Mouse (Mus musculus) forebrain, embryonic 10.5 days (tissue): ENCODE measurements at regions not wholly inside any gene's neighbourhood (a gene's known extent, or its start where the extent isn't known, plus 50 kb on each side); places are given as distances from the start of the nearest gene placed in this dataset.

ENCODE experiments used
- DNase-seq: peaks from one replicate; pipeline ENCODE4 v3.0.0-alpha.2; 2017; ENCODE audit warnings: low spot score; ENCODE audit errors: extremely low spot score
- H3K27ac ChIP-seq: fragments of 300-500 bp; sonication (generic); 2 replicates; pipeline ENCODE4 v1.5.1; 2016; ENCODE audit warnings: mild to moderate bottlenecking
- H3K27me3 ChIP-seq: fragments of 300-500 bp; sonication (generic); 2 replicates; pipeline ENCODE4 v1.6.1; 2016; ENCODE audit warnings: mild to moderate bottlenecking; ENCODE audit not compliant: poor library complexity, severe bottlenecking
- H3K36me3 ChIP-seq: fragments of 300-500 bp; sonication (generic); replicated peaks from 2 replicates; pipeline ENCODE4 v1.6.1; 2016; ENCODE audit warnings: mild to moderate bottlenecking, moderate library complexity
- H3K4me1 ChIP-seq: fragments of 300-500 bp; sonication (generic); 2 replicates; pipeline ENCODE4 v1.6.1; 2016
- H3K4me3 ChIP-seq: fragments of 300-500 bp; sonication (generic); 2 replicates; pipeline ENCODE4 v1.5.1; 2016; ENCODE audit warnings: mild to moderate bottlenecking, moderate library complexity
- H3K9me3 ChIP-seq: fragments of 300-500 bp; sonication (generic); 2 replicates; pipeline ENCODE4 v1.6.1; 2016; ENCODE audit warnings: mild to moderate bottlenecking, moderate library complexity
- WGBS: fragments of 180-500 bp; shearing (Covaris S2); methylation state at CpG from one replicate; pipeline ENCODE4 v1.1.7; 2016; 5-methylcytosine and 5-hydroxymethylcytosine counted together

DNA sequence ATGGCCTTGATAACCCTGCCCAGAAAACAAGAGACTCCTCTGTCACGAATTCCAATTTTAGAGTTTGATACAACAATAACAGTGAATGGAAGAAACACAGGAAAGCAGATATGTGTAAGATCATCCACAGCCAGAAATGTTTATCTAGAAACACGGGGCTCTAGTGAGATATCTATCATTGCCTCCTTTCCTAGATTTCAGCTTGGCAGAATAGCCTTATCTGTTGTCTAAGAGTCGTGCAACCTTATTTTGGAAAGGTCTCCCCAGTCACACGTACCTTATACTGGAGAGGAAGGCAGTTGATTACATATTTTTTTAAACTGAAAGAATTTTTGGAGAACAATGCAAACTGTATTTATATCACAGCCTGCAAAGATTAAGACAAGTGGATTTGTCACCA is 61.6 kb downstream of the Gm10295 start:
- Histone ChIP-seq H3K4me3 (no peak overlapping the region), H3K27me3 (no peaks in the 10 kb centered on the region), H3K4me1 (no peaks in the 10 kb centered on the region), H3K9me3 (no peaks in the 10 kb centered on the region), H3K27ac (no peak overlapping the region), H3K36me3 (no peaks in the 10 kb centered on the region)
- WGBS, result 73% methylated on average over 4 of the region's 4 CpGs
- DNase-seq, result no peak

DNA sequence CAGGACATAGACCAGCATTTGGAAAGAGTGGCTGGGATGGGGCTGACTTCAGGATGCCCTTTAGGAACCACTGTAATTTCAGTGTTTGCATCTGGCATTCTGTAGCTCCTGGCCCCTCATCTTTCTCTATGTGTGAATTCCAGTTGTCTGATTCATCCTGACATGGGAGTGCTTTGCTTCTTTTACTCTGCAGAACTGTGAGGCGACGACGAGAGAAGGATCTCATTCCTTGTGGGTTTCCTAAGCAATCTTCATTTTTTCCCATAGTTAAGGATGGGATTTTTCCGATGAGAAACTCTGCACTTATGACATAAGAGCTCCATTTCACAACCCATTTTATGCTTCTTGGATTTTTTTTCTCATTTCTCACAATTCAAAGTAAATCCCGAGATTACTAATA is 62.0 kb downstream of the Gm10295 start:
- Histone ChIP-seq H3K4me3 (no peak overlapping the region), H3K9me3 (no peaks in the 10 kb centered on the region), H3K27ac (no peak overlapping the region), H3K36me3 (no peaks in the 10 kb centered on the region), H3K27me3 (no peaks in the 10 kb centered on the region), H3K4me1 (no peaks in the 10 kb centered on the region)
- DNase-seq, result no peak
- WGBS, result 85% methylated on average over 5 of the region's 5 CpGs

GRCm38 (mm10) chr7:71287441-71287840 is 63.8 kb downstream of the Gm10295 start:
- H3K9me3 ChIP-seq, result peaks cover 5% of the 10 kb centered on the region; the same call in 1 of the 2 replicates
- no peak for DNase-seq
- no peaks in the 10 kb centered on the region for H3K27me3 ChIP-seq
- no peak overlapping the region for H3K27ac ChIP-seq
- H3K4me3 ChIP-seq, result no peak overlapping the region
- H3K4me1 ChIP-seq, result no peaks in the 10 kb centered on the region
- H3K36me3 ChIP-seq, result no peaks in the 10 kb centered on the region
- WGBS, result 91% methylated on average over 7 of the region's 7 CpGs

DNA sequence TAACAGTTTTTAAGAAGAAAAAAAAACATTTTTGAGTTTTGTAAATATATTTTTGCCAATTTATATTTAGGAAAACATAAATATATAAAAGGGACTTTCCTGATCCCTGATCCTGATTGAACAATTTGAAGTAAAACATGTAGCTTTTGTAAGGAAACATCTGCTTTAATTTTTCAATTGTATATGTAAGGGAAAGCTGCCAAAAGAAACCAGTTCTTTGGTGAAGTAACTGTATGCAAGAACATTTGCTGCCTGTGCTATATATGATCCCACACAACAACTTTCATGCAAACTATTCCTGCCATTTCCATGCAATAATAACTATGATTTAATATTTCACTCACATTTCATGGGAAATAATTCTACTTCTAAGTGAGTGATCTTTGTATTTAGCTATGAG is 67.0 kb downstream of the Gm10295 start:
- Histone ChIP-seq H3K36me3 (no peaks in the 10 kb centered on the region), H3K4me3 (no peak overlapping the region), H3K4me1 (no peaks in the 10 kb centered on the region), H3K27me3 (no peaks in the 10 kb centered on the region), H3K27ac (no peak overlapping the region), H3K9me3 (peaks cover 5% of the 10 kb centered on the region; the same call in 1 of the 2 replicates)
- DNase-seq, result no peak

DNA sequence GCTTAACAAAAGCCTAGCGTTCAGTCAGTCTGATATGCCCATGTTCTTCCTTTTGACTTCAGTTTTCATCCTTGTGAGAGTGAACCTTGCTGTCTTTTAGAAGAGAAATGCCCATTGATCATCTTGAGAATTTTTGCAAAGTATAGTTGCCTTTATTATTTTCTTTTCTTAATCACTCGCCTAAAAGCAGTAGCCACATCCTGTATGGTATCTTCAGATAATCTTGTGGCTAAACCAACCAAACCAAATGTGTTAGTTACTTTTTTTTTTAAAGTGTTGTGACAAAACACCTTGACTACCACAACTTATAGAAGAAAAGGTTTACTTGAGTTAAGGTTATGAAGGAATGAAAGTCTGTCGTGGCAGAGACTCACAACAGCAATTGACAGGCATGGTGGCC is 67.9 kb downstream of the Gm10295 start:
- Histone ChIP-seq H3K27ac (no peak overlapping the region), H3K9me3 (peaks cover 5% of the 10 kb centered on the region; the same call in 1 of the 2 replicates), H3K27me3 (no peaks in the 10 kb centered on the region), H3K4me1 (no peaks in the 10 kb centered on the region), H3K36me3 (no peaks in the 10 kb centered on the region), H3K4me3 (no peak overlapping the region)
- 85% methylated on average over 3 of the region's 3 CpGs for WGBS
- DNase-seq, result no peak

DNA sequence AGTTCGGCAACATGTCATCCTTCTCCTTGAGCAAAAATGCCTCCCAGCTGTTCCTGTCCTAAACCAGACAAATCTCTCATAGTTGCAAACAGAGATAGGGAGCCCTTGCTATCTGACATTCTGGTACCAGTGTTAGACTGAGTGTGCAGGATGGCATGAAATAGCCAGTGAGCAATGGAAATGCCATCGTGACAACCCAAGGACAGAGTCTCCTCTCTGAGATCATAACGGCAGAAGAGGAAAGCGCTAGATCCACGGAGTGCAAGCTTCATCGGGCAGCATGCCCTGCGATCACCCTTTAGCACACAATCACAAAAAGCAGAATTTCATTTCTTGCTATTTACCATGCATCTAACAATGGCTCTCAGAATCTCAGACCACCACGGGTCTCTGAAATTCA is 85.2 kb downstream of the Gm10295 start:
- WGBS, result 90% methylated on average over 8 of the region's 8 CpGs
- no peaks in the 10 kb centered on the region for H3K36me3 ChIP-seq
- H3K27ac ChIP-seq, result no peak overlapping the region
- no peak for DNase-seq
- H3K9me3 ChIP-seq, result no peaks in the 10 kb centered on the region
- no peaks in the 10 kb centered on the region for H3K4me1 ChIP-seq
- H3K4me3 ChIP-seq, result no peak overlapping the region
- H3K27me3 ChIP-seq, result no peaks in the 10 kb centered on the region

DNA sequence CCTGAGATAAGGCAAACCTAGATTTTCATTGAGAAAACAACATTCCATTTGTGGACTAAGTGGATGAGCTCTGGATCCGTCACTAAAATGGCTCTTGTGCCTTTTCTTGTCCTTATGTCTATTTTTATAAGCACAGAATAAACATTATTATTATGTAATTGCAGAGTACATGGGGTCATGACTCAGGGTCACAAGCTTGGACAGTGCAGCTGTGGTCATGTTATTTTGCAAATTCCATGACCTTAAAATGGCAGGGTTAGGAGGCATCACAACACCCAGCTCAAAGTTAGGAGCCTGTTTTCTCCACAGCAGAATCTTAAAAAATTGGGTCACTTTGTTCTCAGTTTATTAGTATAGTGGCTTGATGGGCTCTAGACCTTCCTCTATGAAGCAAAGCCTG is 87.2 kb downstream of the Gm10295 start:
- 77% methylated on average over 1 of the region's 1 CpGs for WGBS
- no peaks in the 10 kb centered on the region for H3K36me3 ChIP-seq

GRCm38 (mm10) chr7:71249669-71250068 is 101.6 kb downstream of the Gm10295 start:
- no peak overlapping the region for H3K4me3 ChIP-seq
- no peaks in the 10 kb centered on the region for H3K27me3 ChIP-seq
- H3K36me3 ChIP-seq, result no peaks in the 10 kb centered on the region
- DNase-seq, result no peak
- H3K27ac ChIP-seq, result no peak overlapping the region
- 85% methylated on average over 2 of the region's 2 CpGs for WGBS
- H3K4me1 ChIP-seq, result no peaks in the 10 kb centered on the region
- no peaks in the 10 kb centered on the region for H3K9me3 ChIP-seq

More for the DNA sequence above, 87.2 kb downstream of the Gm10295 start:
- H3K27me3 ChIP-seq, result no peaks in the 10 kb centered on the region
- no peak for DNase-seq
- H3K4me3 ChIP-seq, result no peak overlapping the region
- no peak overlapping the region for H3K27ac ChIP-seq
- no peaks in the 10 kb centered on the region for H3K4me1 ChIP-seq
- no peaks in the 10 kb centered on the region for H3K9me3 ChIP-seq

GRCm38 (mm10) chr7:71249216-71249615 is 102.1 kb downstream of the Gm10295 start:
- no peak for DNase-seq
- Histone ChIP-seq H3K4me1 (no peaks in the 10 kb centered on the region), H3K9me3 (no peaks in the 10 kb centered on the region), H3K27ac (no peak overlapping the region), H3K27me3 (no peaks in the 10 kb centered on the region), H3K36me3 (no peaks in the 10 kb centered on the region), H3K4me3 (no peak overlapping the region)
- 83% methylated on average over 5 of the region's 5 CpGs for WGBS

- WGBS, result 81% methylated on average over 5 of the region's 5 CpGs
- no peaks in the 10 kb centered on the region for H3K4me1 ChIP-seq
- no peak for DNase-seq
- H3K27ac ChIP-seq, result no peak overlapping the region
- H3K36me3 ChIP-seq, result no peaks in the 10 kb centered on the region
- H3K27me3 ChIP-seq, result no peaks in the 10 kb centered on the region
- H3K9me3 ChIP-seq, result no peaks in the 10 kb centered on the region
- no peak overlapping the region for H3K4me3 ChIP-seq
Measured at GRCm38 (mm10) chr7:71247922-71248321, 103.4 kb downstream of the Gm10295 start.

GRCm38 (mm10) chr7:71242379-71242911 is 108.8 kb downstream of the Gm10295 start:
- no peak for DNase-seq
- H3K9me3 ChIP-seq, result no peaks in the 10 kb centered on the region
- WGBS, result 84% methylated on average over 2 of the region's 2 CpGs
- H3K4me3 ChIP-seq, result no peak overlapping the region
- no peaks in the 10 kb centered on the region for H3K36me3 ChIP-seq
- no peak overlapping the region for H3K27ac ChIP-seq
- H3K27me3 ChIP-seq, result no peaks in the 10 kb centered on the region
- H3K4me1 ChIP-seq, result no peaks in the 10 kb centered on the region

- H3K4me1 ChIP-seq, result peaks cover 13% of the 10 kb centered on the region; the same call in 1 of the 2 replicates
- DNase-seq, result no peak
- no peak overlapping the region for H3K4me3 ChIP-seq
- no peak overlapping the region for H3K27ac ChIP-seq
- no peaks in the 10 kb centered on the region for H3K36me3 ChIP-seq
- WGBS, result 92% methylated on average over 3 of the region's 3 CpGs
- no peaks in the 10 kb centered on the region for H3K27me3 ChIP-seq
- H3K9me3 ChIP-seq, result no peaks in the 10 kb centered on the region
Measured at GRCm38 (mm10) chr7:71239207-71239606, 112.1 kb downstream of the Gm10295 start.

GRCm38 (mm10) chr7:71236334-71236733 is 115.0 kb downstream of the Gm10295 start:
- Histone ChIP-seq H3K27ac (no peak overlapping the region), H3K36me3 (no peaks in the 10 kb centered on the region), H3K27me3 (no peaks in the 10 kb centered on the region), H3K9me3 (no peaks in the 10 kb centered on the region), H3K4me3 (no peak overlapping the region), H3K4me1 (peaks cover 13% of the 10 kb centered on the region; the same call in 1 of the 2 replicates)
- DNase-seq, result no peak
- 78% methylated on average over 1 of the region's 1 CpGs for WGBS

- Histone ChIP-seq H3K27me3 (no peaks in the 10 kb centered on the region), H3K4me3 (no peak overlapping the region), H3K27ac (no peak overlapping the region), H3K4me1 (peaks cover 18% of the 10 kb centered on the region), H3K36me3 (no peaks in the 10 kb centered on the region), H3K9me3 (no peaks in the 10 kb centered on the region)
- WGBS, result 87% methylated on average over 5 of the region's 5 CpGs
- no peak for DNase-seq
Measured at GRCm38 (mm10) chr7:71234176-71234769, 117.0 kb downstream of the Gm10295 start.
